Mouse (Mus musculus) forelimb bud, embryonic 11.5 days (tissue): ENCODE data around the gene Lmo3.

ENCODE experiments used
- DNase-seq: peaks from one replicate; pipeline ENCODE4 v3.0.0-alpha.2; 2012; ENCODE audit warnings: low read depth, low spot score

The Lmo3 gene

GRCm38 (mm10) chr6:138581734-138582505 lies at the start of gene Lmo3:
TSS of gene Lmo3 (minus strand) at chr6:138581968.
- DNase-seq, result no peak

DNA sequence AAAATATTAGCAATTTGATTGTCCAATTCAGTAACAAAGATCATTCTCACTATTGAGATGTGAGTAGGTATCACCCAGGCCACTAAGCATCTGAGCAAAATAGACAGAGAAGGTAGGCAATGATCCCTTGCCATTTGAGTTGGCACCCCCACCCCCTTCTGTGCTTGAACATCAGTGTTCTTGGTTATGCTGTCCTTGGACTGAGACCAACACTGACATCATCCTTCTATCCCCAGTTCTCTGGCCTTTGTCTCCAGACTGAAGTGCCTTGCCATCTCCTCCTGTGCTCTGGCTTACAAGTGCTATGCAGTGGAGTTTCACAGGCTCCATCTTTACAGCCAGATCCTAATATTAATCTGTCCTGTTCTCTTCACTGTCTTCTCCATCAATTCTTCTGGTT lies 39.0 kb upstream of the Lmo3 start:
- no peak for DNase-seq

DNA sequence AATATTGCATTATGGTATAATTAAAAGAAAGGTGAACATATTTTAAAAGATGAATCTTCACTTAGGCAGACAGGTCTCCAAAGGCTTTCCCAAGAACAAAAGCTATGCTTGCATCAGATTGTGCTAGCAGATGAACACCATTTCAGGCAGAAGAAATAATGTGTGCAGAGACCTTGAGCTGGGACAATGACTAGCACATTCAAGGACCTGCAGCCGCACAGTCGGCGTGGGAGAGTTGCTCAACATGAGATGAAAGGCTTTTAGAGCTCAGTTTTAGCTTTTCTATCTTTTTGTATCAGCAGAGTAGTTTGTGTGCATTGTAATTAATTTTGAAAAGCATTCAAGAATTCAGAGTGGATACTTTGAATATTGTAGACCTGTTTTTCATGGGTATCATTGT lies 36.6 kb upstream of the Lmo3 start:
- no peak for DNase-seq

- no peak for DNase-seq
Observed at GRCm38 (mm10) chr6:138597016-138597415, 15.2 kb upstream of the Lmo3 start.

DNA sequence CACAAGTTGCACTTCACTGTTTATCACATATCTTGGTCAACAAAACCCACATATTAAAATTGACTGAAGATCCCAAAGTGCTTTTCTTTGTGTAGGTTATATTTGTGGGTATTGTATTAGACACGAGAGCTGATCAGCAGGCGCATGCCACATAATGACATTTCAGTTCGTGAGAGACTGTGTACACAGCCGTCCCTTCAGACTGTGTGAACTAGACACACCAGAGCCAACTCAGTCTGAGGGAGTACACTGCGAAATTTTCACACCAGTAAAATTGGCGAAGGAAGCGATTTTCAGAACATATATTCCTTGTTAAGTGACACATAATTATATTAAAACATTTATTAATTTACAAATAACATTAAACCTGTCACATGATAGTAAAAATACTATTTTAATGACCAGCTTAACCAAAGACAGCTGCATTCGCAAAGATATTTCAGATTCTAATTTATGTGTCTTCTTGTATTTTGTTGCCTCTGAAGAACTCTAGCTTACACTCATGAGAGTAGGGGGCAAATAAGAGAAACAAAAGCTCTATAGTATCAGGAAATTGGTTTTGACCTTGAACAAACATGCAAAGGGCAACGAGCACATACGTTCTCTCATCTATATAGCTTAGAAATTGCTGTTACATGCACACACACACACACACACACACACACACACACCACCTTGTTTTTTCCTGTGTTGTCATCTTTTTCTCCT lies 14.4 kb upstream of the Lmo3 start:
- DNase-seq, result no peak

- peak; percentile 65 for DNase-seq
Observed at GRCm38 (mm10) chr6:138583314-138583713, 1.5 kb upstream of the Lmo3 start.

DNA sequence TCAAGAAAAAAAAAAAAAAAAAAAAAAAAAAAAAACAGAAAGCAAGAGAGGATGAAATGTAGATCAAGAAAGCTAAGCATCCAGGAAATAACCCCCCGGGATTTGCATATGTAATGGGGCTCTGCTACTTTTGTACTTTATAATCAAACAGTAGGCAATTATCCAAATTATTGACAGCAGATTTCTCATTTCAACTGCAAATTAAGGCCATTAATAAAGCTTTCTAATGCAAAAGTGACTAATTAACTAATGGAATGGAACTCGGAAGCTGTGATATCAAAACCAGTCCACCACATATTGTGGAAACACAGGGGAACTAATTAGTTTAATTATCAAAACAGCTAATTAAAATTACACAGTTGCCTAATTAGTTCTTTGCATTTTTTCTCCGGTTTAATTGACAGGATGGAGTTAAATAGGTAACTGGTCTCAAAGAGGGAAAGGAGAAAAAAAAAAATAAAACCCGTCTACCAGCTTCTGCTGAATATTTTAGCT lies 785 bp upstream of the Lmo3 start:
- no peak for DNase-seq

- DNase-seq, result no peak
Observed at GRCm38 (mm10) chr6:138580491-138581076, 1.2 kb downstream of the Lmo3 start.

DNA sequence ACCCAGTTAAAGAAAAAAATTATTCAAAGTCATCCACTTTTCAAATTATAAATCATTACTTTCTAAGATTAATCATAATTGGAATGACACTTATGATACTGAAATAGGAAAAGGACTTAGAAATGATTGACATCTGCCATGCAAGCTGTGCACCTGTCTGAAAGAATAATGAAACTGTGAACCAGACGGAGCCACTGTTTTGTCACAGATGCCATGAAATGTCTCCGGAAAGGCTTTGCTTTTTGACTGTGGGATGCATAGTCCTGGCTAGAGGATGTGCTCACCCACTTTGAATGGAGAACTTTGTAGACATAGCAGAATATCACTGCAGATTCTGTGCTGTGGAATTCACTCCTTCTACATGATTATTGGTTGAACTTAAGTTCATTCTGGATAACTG lies 18.4 kb downstream of the Lmo3 start:
- no peak for DNase-seq

DNA sequence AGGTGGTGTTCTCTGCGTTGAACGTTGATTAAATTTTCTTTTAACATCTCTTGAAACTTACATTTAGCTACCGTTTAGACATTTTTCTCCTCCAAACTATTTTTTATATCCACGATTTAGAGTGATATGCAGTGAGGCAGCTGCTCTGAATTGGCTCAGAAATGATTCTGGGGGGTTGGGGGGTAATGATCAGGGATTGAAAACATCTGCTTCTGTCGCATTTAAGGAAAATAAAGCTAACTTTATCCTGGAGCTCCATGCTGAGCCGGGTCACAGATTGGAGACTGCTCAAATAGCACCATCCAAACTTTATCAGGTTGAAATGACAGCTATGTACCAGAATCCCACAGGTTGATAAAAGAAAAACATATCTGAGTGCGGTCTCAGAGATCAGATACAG lies 29.6 kb downstream of the Lmo3 start:
- DNase-seq, result no peak

- DNase-seq, result no peak
Observed at GRCm38 (mm10) chr6:138534879-138535278, 46.9 kb downstream of the Lmo3 start.

DNA sequence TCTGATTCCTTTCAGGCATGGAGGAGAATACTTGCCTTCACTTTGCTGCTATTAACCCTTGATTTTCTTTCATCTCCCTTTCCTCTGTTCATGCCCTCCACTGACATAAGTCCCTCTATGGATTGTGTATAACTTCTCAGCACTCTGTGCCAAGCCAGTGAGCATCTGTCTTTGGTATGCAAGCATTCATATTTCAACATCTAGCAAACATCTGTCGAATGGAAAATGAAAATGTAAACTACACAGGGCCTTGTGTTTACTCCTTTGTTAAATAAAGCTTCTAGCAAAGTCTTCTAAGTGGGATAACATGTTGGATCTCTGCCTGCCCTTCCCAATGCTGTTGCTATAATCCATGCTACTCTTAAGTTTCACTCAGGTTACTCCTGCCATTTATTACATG lies 75.1 kb downstream of the Lmo3 start:
- no peak for DNase-seq

DNA sequence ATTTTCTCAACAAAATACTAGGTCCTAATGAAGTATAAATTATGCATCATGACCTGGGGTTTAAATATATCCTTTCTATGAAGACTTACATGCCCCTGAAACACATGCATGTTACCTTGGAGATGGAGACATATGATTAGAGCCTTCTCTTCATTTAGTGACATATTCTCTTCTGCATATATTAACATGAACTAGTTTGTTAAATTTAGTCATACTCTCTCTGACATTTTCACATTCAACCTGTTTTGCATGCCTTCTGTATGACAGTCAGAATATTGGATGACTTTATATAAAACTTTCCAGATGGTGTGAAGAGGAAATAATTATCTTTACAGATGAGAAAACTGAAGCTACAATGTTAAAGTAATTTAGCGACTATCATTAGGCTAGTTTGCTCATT lies 77.8 kb downstream of the Lmo3 start:
- DNase-seq, result no peak

- DNase-seq, result peak; percentile 51
Observed at GRCm38 (mm10) chr6:138482834-138483233, 98.9 kb downstream of the Lmo3 start.

- DNase-seq, result peak; percentile 65
Observed at GRCm38 (mm10) chr6:138477611-138478010, 104.2 kb downstream of the Lmo3 start.

- DNase-seq, result no peak
Observed at GRCm38 (mm10) chr6:138469204-138469603, 112.6 kb downstream of the Lmo3 start.

DNA sequence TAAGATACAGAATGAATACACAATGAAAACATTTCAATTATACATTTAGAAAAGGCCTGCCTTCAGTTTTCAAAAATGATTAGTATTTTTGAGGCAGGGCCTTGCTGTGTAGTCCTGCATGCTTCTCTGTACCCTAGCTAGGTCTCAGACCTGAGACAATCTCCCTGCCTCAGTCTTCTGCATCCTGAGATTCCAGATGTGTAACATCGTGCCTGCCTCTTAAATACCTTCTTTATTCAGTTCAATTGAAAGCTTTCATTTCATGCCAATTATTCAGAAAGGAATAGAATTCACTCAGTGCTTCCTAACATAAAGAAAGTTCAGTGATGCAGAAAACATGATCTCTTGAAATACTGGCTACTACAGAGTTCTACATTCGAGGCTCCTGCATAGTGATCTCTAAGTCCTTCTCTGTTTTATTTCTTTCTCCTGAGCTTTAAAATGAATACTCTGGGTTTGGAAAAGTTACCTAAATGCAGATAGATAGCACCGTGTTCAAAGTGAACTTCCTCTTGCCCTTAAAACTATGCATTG lies 137.2 kb downstream of the Lmo3 start:
- DNase-seq, result no peak

GRCm38 (mm10) chr6:138437351-138437750 lies 144.4 kb downstream of the Lmo3 start:
- DNase-seq, result no peak

DNA sequence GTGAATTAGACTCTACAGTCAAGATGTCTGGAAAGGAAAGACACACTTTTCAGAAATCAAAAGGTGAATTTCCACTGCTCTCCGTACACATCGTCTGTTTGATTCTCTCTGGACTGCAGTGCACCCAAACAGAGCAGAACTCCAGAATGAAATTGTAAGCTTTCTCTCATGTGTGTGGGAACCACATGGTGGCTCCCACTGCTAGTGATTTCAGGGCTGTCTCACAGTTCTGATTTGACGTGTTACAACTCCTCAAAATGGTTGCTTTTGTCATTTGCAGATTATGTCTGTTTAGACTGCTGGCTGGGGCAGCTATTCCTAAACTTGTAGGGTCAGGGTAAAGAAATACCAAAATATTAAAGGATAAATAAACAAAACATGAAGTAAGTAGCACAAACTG lies 145.0 kb downstream of the Lmo3 start:
- no peak for DNase-seq

- DNase-seq, result no peak
Observed at GRCm38 (mm10) chr6:138427394-138427793, 154.4 kb downstream of the Lmo3 start.

DNA sequence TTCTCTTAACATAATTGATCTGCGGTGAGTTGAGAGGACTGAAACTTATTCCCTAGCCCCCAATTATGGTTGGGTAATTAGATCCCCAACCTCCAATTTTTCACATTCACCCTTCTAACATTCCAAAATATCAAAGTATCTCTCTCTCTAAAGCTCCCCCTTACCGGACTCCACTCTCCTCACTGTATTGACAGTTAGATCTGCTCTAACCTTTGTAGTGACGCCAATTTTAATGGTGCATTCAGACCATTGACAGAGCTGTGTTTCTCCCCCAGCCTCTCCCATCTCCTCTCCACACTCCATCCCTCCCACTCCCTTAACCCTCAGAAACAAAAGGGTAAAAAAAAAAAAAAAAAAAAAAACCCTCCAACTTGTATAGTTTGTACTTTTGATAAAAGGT lies 154.9 kb downstream of the Lmo3 start:
- no peak for DNase-seq

- DNase-seq, result no peak
Observed at GRCm38 (mm10) chr6:138424514-138425225, 157.1 kb downstream of the Lmo3 start.
